Mouse (Mus musculus): ENCODE measurements around the gene Usp8.

Gene Usp8

DNA sequence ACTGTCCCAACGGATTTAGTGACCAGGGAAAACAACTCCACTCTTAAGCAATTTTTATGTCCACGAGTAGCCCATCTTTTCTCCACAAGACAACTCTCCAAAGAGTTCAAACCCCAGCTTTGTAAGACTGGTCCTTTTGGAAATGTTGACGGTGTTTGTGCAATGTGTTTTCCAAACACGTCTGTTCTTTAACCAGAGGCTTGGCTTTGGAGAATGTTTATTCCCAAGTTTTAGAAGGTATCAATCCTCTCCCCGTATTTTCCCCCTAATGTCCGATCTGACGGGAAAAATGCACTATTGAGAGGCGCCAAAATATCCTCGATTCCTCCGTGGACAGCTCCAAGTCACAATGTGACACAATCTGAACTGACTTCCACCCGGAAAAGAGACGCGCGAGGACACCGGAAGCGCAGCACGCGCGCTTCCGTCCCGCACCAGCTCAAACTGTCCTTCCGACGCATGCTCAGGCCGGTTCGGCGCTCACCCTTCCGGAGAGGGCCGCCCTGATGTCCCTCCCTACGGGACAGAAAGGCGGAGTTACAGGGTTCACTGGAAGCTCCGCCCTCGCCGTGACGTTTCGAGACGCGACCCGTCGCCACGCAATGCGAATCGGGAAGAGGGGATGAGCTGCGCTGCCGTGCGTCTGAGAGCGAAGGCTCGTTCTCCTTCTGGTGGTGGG lies at the start of gene Usp8:
Usp8 (plus strand) TSS at position 570 of the 679 bp plus-strand sequence.
- DNase-seq (ENCODE audit: low read depth in 1 of 2, low spot score in 2 of 2) = peak; percentile 93 to 97

DNA sequence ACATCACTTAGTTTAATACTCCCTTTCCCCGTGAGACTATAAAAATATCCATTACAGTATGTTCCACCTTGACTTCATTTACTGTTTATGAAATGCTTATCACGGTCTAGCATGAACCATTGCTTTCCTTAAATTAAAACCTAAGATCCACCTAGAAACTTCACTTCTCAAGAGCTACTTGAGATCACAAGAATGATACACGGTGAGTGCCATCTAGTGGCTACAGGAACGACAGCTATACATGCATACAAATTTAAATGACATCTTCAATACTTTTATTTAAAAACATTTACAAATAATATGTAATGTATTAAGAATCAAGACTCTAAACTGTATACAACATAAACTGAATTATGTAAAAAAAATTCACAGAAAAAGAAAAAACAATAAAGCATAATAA lies 43.6 kb upstream of the Usp8 start:
- DNase-seq (ENCODE audit: low read depth in 1 of 2, low spot score in 2 of 2) = no peak

DNA sequence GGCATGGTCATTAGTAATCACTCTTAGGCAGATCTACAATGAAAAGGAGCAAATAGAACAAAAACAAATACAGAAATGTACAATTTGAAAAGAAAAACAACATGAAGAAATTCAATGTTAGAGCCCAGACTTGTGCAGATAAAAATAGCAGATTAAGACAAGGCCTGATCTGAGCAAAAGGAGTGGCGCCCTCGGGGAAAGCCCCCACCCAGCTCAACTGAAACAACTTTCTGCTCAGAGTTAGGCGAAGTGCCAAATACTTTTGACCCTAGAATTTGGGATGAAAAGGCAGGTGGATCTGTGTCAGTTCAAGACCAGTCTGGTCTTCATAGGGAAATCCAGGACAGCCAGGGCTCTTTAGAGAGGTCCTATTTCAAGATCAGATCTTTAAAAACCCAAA lies 41.1 kb upstream of the Usp8 start:
- no peak for DNase-seq (ENCODE audit: low read depth in 1 of 2, low spot score in 2 of 2)

DNA sequence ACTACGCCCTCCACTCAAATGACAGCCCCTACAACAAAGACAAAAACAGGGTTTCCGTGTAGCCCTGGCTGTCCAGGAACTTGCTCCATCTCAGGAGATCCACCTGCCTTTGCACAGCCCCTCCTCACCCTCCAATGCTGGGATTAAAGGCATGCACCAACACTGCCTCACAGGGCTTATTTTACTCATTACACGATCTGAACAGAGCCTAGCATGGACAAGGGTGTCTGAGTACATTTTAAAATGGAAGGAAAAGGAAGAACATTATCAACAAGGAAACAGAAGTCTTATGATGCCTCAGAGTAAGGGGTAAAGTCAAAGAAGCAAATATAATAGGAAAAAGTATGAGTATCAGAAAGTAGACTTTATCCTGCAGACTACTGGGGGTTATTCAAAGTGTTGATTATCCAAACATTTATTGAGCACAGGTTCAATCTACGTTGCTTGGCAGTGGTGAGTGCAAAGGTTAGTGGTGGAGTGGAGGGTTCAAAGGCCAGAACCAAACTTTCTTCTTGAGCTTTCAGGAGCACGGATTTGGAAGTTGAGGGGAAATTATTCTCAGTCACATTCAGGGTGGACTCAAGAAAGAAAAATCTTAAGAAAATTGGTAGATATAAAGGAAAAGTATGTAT lies 38.4 kb upstream of the Usp8 start:
- no peak for DNase-seq (ENCODE audit: low read depth in 1 of 2, low spot score in 2 of 2)

- DNase-seq (ENCODE audit: low read depth in 1 of 2, low spot score in 2 of 2) = no peak
Measured at GRCm38 (mm10) chr2:126673317-126674242, 33.5 kb upstream of the Usp8 start.

DNA sequence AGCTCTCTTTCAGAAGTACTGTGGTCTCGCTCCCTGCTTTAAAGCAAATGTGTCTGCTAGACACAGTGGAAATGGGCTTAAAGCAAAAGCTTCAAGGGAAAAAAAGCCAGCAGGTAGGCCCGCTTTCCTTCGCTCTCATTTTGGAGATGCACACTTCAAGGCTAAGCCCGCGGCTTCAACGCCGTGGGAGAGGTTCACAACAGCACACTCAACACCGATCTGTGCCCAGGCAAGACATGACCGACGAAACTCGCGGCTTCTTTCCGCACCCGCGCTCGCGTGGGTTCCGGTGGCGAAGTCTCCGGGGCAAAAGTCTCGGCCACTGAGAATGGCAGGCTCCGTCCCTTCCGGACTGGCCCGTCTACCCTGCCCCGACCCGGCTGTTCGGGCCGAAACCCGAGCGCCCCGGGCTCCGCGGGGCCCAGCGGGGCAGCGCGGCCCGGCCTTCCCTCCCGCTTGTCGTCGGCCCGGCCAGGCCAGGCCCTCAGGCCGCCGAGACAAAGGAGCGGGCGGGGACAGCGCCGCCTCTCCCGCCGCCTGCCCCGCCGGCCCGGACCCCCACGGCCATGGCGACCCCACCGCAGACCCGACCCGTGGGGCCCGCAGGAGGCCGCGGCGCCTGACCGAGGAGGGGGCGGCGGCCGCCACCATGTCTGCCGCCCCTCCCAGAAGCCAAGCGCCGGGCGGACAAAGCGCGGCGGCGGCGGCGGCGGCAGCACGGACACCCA lies 32.5 kb upstream of the Usp8 start:
- DNase-seq (ENCODE audit: low read depth in 1 of 2, low spot score in 2 of 2) = peak; percentile 14 to 48

DNA sequence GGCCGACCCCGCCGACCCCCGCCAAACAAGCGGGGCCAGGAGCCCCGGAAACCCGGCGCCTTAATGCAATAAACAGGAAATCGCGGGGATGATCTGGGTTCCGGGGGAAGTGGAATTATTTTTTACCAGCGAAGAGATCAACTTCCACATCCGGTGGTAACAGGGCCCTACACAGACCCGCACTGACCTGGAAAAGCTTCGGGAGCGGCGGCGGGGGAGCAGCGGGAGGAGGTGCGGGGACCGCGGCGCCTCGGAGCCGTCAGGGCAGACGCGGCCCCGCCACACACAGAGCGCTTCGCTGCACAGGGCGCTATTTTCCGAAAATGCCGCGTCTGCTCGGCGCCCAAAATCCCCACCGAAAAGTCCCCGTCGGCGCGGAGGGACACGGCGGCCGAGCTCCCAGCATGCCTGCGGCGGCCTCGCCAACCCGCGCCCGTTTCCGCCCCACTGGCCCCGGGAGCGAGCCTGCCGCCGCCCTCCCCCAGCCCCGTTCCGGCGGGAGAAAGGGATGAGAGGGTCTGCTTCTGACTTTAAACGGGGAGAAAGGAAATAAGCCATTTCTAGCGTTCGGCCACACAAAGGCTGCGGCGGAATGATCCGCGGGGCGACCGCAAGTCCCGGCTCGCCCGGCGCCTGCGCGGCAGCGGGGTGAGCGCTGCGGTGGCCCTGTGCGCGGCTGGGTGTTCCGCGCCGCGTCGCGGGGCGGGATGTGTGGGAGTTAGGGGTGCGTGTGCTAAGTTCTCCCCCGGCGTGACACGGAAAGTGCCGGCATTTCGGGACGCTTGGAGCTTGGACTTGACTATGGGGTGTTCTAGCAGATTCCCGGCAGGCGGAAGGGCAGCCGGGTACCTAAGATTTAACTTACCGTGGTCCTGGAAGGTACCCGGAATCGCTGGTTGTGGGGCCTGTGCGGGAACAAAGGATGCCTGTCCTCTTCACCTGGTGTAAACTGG lies 31.7 kb upstream of the Usp8 start:
- DNase-seq (ENCODE audit: low read depth in 1 of 2, low spot score in 2 of 2) = peak; percentile 67 to 87

- no peak for DNase-seq (ENCODE audit: low read depth in 1 of 2, low spot score in 2 of 2)
Measured at GRCm38 (mm10) chr2:126676122-126676515, 31.0 kb upstream of the Usp8 start, which contains the start of gene Gabpb1. Gene Gabpb1 (minus strand): TSS chr2:126676337.

GRCm38 (mm10) chr2:126677366-126677765 lies 29.8 kb upstream of the Usp8 start:
- no peak for DNase-seq (ENCODE audit: low read depth in 1 of 2, low spot score in 2 of 2)

GRCm38 (mm10) chr2:126682333-126682732 lies 24.8 kb upstream of the Usp8 start:
- DNase-seq (ENCODE audit: low read depth in 1 of 2, low spot score in 2 of 2) = no peak

GRCm38 (mm10) chr2:126682937-126683336 lies 24.2 kb upstream of the Usp8 start:
- no peak for DNase-seq (ENCODE audit: low read depth in 1 of 2, low spot score in 2 of 2)

- no peak for DNase-seq (ENCODE audit: low read depth in 1 of 2, low spot score in 2 of 2)
Measured at GRCm38 (mm10) chr2:126691290-126691689, 15.8 kb upstream of the Usp8 start.

DNA sequence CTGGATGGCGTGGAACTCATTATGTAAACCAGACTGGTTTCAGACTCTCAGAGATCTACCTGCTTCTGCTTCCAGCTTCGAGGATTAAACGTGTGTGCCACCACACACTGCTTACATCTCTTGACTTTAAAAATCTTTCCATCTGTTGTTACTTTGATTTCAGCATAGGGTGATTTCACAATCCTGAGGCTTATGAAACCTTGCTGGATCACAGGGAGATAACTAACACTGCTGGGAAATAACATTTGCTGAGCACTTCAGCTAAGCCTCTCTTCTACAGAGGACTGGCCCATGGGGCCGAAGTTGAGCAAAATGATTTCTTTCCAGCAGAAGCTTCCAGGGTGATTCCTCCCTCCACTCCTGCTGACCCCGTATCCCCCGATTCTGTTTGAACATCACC lies 11.8 kb upstream of the Usp8 start:
- DNase-seq (ENCODE audit: low read depth in 1 of 2, low spot score in 2 of 2) = no peak

- no peak for DNase-seq (ENCODE audit: low read depth in 1 of 2, low spot score in 2 of 2)
Measured at GRCm38 (mm10) chr2:126707438-126707779, 281 bp downstream of the Usp8 start.

- DNase-seq (ENCODE audit: low read depth in 1 of 2, low spot score in 2 of 2) = no peak
Measured at GRCm38 (mm10) chr2:126708361-126708760, 1.2 kb downstream of the Usp8 start.

- no peak for DNase-seq (ENCODE audit: low read depth in 1 of 2, low spot score in 2 of 2)
Measured at GRCm38 (mm10) chr2:126712526-126712925, 5.4 kb downstream of the Usp8 start.

DNA sequence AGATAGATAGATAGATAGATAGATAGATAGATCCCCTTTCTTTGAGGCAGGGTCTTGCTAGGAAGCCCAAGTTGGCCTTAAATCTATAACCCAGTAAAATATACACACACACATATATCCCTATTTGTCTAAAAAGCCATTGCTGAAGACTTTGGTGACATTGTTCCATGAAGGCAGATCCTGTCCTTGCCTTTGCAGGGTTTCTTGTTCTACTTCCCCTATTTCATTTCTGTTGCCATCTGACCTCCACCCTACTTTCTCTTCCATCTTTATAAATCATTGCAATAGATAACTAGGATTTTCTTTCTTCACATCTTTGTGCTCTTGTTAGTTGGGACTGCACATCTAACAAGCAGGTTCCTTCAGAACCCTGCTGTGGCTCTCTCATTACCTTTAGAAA lies 5.8 kb downstream of the Usp8 start:
- DNase-seq (ENCODE audit: low read depth in 1 of 2, low spot score in 2 of 2) = no peak

DNA sequence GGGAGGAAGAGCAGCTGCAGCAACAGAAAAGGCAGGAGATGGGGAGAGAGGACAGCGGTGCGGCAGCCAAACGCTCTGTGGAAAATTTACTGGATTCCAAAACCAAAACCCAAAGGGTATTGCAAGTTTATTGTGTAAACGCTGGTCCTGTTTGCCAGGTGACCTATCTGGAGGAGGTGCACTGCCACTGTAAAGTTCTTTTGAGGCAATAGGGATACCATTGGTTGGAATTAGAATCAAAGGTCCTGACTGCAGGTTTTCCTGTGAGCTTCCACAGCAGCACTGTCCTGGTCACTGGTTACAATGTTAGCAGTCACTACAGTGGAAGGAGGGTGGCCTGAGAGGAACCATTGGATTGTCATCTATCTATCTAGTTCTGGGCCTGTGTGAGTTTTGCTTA lies 22.1 kb downstream of the Usp8 start:
- DNase-seq (ENCODE audit: low read depth in 1 of 2, low spot score in 2 of 2) = no peak

DNA sequence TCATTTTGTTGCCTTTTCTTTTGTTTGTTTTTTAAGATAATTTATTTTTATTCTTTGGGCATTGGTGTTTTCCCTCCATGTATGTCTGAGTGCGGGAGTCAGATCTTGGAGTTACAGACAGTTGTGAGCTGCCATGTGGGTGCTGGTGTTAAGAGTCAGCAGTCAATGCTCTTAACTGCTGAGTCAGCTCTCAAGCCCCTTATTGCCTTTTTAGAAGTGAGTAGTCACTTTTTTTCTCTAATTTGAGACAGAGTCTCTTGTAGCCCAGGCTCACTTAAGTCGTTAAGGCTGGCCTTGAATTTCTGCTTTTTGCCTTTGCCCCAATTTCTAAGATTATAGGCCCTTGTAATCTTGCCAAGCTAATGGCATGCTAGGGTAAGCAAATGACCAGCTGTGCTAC lies 23.4 kb downstream of the Usp8 start:
- no peak for DNase-seq (ENCODE audit: low read depth in 1 of 2, low spot score in 2 of 2)

All from monocyte, adult 2 months (primary cell).